Mouse (Mus musculus) cerebellum, adult (tissue): ENCODE data around the gene Fbxl13.
"Not testable (repeated sequence)": the region's sequence is repeated elsewhere in the genome, so short reads cannot be mapped to it uniquely, and the experiment has no call there.

Experiments
- ATAC-seq: cut with Nextera tagmentation; 2 replicates; pipeline ENCODE4 v1.9.2; 2017; ENCODE audit warnings: mild to moderate bottlenecking, moderate library complexity, mixed read lengths; ENCODE audit not compliant: insufficient number of reproducible peaks, low FRiP score, low TSS enrichment

Gene Fbxl13

GRCm38 (mm10) chr5:21658623-21659395, 13.4 kb upstream of the Fbxl13 start:
- ATAC-seq: peak; percentile 85

- ATAC-seq: no peak
Measured at GRCm38 (mm10) chr5:21658038-21658437, 12.6 kb upstream of the Fbxl13 start.

GRCm38 (mm10) chr5:21656912-21657311, 11.5 kb upstream of the Fbxl13 start:
- no peak for ATAC-seq

GRCm38 (mm10) chr5:21651885-21652612, 6.6 kb upstream of the Fbxl13 start:
- no peak for ATAC-seq

- ATAC-seq: no peak
Measured at GRCm38 (mm10) chr5:21650736-21651135, 5.3 kb upstream of the Fbxl13 start.

GRCm38 (mm10) chr5:21646133-21646491, 678 bp upstream of the Fbxl13 start:
- ATAC-seq: no peak; the same call in 1 of the 2 replicates

GRCm38 (mm10) chr5:21644891-21645438, 469 bp downstream of the Fbxl13 start:
- 0 out of 2 replicates have a peak, but pooled peaks have one; percentile 1 for ATAC-seq

- no peak for ATAC-seq
Measured at GRCm38 (mm10) chr5:21643606-21644005, 1.8 kb downstream of the Fbxl13 start.

- ATAC-seq: no peak
Measured at GRCm38 (mm10) chr5:21640961-21641360, 4.5 kb downstream of the Fbxl13 start.

- ATAC-seq: no peak
Measured at GRCm38 (mm10) chr5:21625916-21626315, 19.5 kb downstream of the Fbxl13 start.

- no peak for ATAC-seq
Measured at GRCm38 (mm10) chr5:21616450-21617009, 28.9 kb downstream of the Fbxl13 start.

- not testable (repeated sequence) for ATAC-seq
Measured at GRCm38 (mm10) chr5:21614299-21614698, 31.1 kb downstream of the Fbxl13 start.

GRCm38 (mm10) chr5:21610996-21611395, 34.4 kb downstream of the Fbxl13 start:
- ATAC-seq: no peak

GRCm38 (mm10) chr5:21608311-21609304, 36.8 kb downstream of the Fbxl13 start:
- peak; percentile 54 for ATAC-seq

- ATAC-seq: no peak
Measured at GRCm38 (mm10) chr5:21605936-21606335, 39.5 kb downstream of the Fbxl13 start.

GRCm38 (mm10) chr5:21599961-21600360, 45.5 kb downstream of the Fbxl13 start:
- ATAC-seq: no peak

- ATAC-seq: not testable (repeated sequence)
Measured at GRCm38 (mm10) chr5:21599536-21599935, 45.9 kb downstream of the Fbxl13 start.

- no peak for ATAC-seq
Measured at GRCm38 (mm10) chr5:21593201-21593709, 52.2 kb downstream of the Fbxl13 start.

- no peak for ATAC-seq
Measured at GRCm38 (mm10) chr5:21592106-21592505, 53.3 kb downstream of the Fbxl13 start.

- ATAC-seq: no peak
Measured at GRCm38 (mm10) chr5:21588220-21588619, 57.2 kb downstream of the Fbxl13 start.
